20 mouse cellular contexts compared by ENCODE assay signal in the genomic region with DNA sequence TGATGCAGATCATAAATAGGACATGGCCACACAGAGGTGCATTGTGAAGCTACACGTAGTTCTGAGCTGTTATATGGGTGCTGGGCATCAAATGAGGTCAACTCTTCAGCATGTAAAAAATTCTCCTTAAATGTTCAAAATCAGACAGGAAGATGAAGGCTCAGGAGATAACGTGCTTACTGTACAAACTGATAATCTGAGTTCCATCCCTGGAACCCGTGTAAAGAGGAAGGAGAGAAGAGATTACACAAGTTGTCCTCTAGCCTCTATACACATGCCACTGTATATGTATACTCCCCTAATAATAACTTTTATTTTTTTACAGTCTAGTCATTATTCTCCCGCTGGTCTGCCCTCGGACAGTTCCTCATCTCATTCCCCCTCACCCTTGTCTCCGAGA.
"Had no signal": no experiment of that assay in that cellular context is flagged by ENCODE, and none has a peak within 500 bp of the region (broad histone marks: within the 10 kb centered on the region; RNA-seq: fewer than 3 reads in every experiment).

No protein-coding gene starts in this region.

- H3K4me2 ChIP-seq: limb, embryonic 13.5 days; liver, embryonic 12.5 days; lung, embryonic 14.5 days; midbrain, embryonic 13.5 days; neural tube, embryonic 13.5 days had no signal

- H3K4me1 ChIP-seq: limb, embryonic 10.5 days; midbrain, embryonic 10.5 days; midbrain, embryonic 13.5 days; neural tube, embryonic 13.5 days had no signal

- H3K4me3 ChIP-seq: limb, embryonic 10.5 days; limb, embryonic 13.5 days; liver, embryonic 12.5 days; midbrain, embryonic 10.5 days; midbrain, embryonic 13.5 days; myocyte; neural tube, embryonic 13.5 days had no signal

- H3K27ac ChIP-seq: limb, embryonic 10.5 days; limb, embryonic 13.5 days; liver, embryonic 12.5 days; macrophage; midbrain, embryonic 10.5 days; midbrain, embryonic 13.5 days; neural tube, embryonic 13.5 days; stomach, postnatal 0 days had no signal

- H3K27me3 ChIP-seq: limb, embryonic 13.5 days; liver, embryonic 12.5 days; midbrain, embryonic 13.5 days; neural tube, embryonic 13.5 days had no signal

- H3K36me3 ChIP-seq: liver, embryonic 12.5 days; midbrain, embryonic 13.5 days; neural tube, embryonic 13.5 days had no signal

- DNase-seq: kidney, adult 9 months; kidney, postnatal 14 days; kidney, postnatal 4 days; liver; lung, embryonic 14.5 days; right cerebral cortex, postnatal 4 days; thymus, adult 2 months; thymus, postnatal 14 days; thymus, postnatal 4 days had no signal

- H3K9ac ChIP-seq: limb, embryonic 13.5 days; liver, embryonic 12.5 days; lung, embryonic 14.5 days; midbrain, embryonic 13.5 days; neural tube, embryonic 13.5 days had no signal

- ATAC-seq: liver, embryonic 12.5 days; lung, postnatal 0 days; midbrain, embryonic 13.5 days; midbrain, embryonic 16.5 days had no signal

- H3K9me3 ChIP-seq: limb, embryonic 10.5 days; limb, embryonic 13.5 days; liver, embryonic 12.5 days; midbrain, embryonic 10.5 days; midbrain, embryonic 13.5 days; neural tube, embryonic 13.5 days had no signal
